Mouse (Mus musculus) monocyte, adult 59 days (primary cell): ENCODE data around the gene Csnk2a1. TPM values are rescaled to one million over a fixed set of nuclear protein-coding genes. Genes with fewer than 3 reads are reported as not detected.

Experiments used
- total RNA-seq, 2 experiments: library from RNA; stranded (reverse); gene quantifications; one replicate each; pipeline ENCODE4 v1.2.4; 2023

Csnk2a1 gene
- total RNA-seq: 10 to 100 TPM; 66.3 to 70.0 TPM

DNA sequence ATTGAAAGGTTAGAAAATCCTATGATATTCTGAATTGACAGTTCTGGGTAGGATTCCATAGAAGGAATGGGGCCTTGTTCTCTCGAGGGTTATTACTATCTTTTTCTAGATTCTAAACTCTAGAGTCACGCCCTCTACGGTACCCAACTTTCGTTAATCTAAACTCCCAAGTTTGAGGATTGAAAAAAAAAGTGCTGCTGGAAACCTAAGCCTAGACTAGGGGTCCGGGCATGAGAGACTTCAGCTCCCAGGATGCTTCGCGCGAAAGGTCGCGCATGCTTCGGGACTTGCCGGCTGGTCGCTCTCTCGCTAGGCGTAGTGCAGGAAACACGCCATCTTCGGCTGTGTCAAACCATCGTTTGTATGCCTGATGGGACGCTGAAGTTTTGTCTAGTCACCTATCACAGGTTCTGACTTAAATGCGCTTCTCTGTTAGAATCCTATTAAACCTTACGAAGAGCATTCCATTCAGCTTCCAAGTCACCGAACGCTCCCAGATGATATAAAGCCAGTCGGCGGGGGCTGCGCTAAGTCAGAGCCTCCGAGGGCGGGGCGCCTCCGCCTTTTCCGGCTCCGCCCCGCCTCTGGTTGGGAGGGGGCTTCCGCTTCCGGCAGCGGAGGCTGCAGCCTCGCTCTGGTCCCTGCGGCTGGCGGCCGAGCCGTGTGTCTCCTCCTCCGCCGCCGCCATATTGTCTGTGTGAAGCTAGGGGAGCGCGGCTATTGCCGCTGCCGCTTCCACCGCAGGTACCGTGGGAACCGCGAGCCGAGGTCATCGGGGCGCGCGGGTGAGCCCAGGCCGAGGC lies at the start of gene Csnk2a1:
Csnk2a1 (plus strand) TSS at position 592 of the 803 bp plus-strand sequence.

DNA sequence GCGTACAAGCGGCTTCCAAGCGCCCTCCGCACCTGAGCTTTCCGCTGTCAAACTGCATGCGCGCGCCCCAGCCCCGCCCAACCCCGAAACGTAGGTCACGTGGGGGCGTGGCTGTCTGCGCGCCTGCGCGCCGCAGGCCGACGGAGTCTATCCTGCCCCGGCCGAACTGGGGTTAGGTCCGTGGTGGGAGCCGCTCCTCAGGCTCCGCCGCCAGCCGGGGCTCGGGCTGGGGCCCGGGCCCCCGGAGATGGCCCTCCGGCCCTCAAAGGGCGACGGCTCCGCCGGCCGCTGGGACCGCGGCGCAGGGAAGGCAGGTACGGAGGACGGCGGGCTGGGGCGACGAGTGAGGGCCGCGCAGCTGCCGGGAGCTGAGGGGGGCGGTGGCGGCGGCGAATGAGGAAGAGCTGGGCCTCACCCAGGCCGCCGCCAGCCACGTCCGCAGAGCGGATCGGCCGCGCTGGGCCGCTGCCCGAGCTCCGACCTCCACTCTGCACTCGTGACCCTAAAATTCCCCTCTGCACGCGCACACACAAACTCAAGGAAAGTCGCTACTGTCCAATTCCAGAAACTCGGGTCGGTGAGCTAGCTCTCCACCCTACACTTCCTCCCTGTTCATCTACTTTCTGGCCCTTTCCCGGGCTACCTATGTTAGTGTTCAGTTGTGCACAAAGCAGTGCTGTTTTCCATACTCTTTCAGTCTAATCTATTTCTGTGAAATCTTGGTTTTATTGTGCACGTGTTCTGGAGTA lies 67.3 kb downstream of the Csnk2a1 start, which contains the start of gene Tbc1d20:
Tbc1d20 (plus strand) TSS at position 102 of the 749 bp plus-strand sequence.

Other genes starting within 250 kb of the Csnk2a1 start
- 1 to 10 TPM; 7.6 to 8.3 TPM for gene Fam110a, start 246.6 kb upstream of the Csnk2a1 start, total RNA-seq
- gene Slc52a3, start 230.3 kb upstream of the Csnk2a1 start, total RNA-seq: 1 to 10 TPM in 1 of 2 experiments, under 1 TPM in 1; 0.39 to 1.4 TPM
- gene Scrt2, start 145.3 kb upstream of the Csnk2a1 start, total RNA-seq: not detected
- 1 to 10 TPM; 4.2 to 6.6 TPM for gene Srxn1, start 121.3 kb upstream of the Csnk2a1 start, total RNA-seq
- gene Tcf15, start 83.3 kb upstream of the Csnk2a1 start, total RNA-seq: not detected
- 10 to 100 TPM; 68.5 to 81.4 TPM for gene Tbc1d20, start 67.0 kb downstream of the Csnk2a1 start, total RNA-seq
- gene Rbck1, start 105.8 kb downstream of the Csnk2a1 start, total RNA-seq: 100 to 1,000 TPM; 122 to 141 TPM
- gene Trib3, start 117.2 kb downstream of the Csnk2a1 start, total RNA-seq: 1 to 10 TPM; 1.7 to 2.0 TPM
- not detected for gene Nrsn2, start 149.8 kb downstream of the Csnk2a1 start, total RNA-seq
- gene Sox12, start 171.2 kb downstream of the Csnk2a1 start, total RNA-seq: under 1 TPM; 0.37 to 0.52 TPM
- 1 to 10 TPM; 1.0 to 1.7 TPM for gene Zcchc3, start 188.2 kb downstream of the Csnk2a1 start, total RNA-seq
- gene 6820408C15Rik, start 188.7 kb downstream of the Csnk2a1 start, total RNA-seq: not detected
- not detected for gene Defb23, start 237.8 kb downstream of the Csnk2a1 start, total RNA-seq